8 mouse cellular contexts compared by ENCODE assay signal in the genomic region with DNA sequence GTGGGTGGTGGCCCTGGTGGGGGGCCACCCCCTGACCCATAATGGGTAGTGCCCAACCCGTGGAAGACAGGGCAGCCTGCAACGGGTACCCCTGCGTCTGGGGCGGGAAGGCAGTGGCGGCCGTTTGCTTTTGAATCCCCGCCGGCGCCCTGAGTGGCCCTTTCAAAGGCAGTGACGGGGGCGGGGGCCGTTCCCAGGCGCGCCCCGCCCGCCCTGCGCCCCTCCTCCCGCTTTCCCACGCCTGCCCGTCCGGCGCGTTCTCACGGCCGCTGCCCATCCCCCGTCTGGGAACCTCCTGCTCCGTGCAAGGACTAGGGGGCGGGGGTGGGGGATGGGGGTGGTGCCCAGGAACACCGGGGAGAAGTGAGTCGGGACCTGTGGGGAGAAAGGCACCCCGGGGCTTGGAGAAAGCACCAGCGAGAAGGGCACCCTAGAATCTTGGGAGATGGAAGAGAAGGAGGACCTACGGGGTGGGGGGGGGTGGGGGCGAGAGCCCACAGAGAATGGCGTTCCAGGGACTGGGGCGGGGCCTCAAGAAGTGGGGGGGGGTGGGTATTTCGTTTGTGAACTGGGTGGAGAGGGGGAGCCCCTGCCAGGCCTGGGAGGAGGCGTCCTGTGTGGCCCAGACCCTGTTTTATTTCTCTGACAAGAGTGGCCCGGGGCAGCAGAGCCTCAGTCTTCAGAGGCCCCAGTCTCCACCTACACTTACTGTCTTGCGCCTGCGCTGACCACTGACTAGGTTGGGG. TPM values are rescaled to one million over a fixed set of nuclear protein-coding genes. Genes with fewer than 3 reads are reported as not detected.
DNase-seq lines count a peak whose midpoint lies in the region; ATAC-seq and TF ChIP-seq lines count a peak whose summit lies in the region.

No protein-coding gene starts in this region.

- TF ChIP-seq EP300 in stomach, postnatal 0 days (optimal IDR thresholded peaks at IDR 0.05), result no peak

- peak; percentile 77 for DNase-seq in urinary bladder, postnatal 14 days (ENCODE audit: low spot score)
- DNase-seq in urinary bladder, adult 2 months (ENCODE audit: low spot score), result no peak
- DNase-seq in heart, postnatal 36 days, result peak; percentile 68 to 69
- peak; percentile 97 for DNase-seq in midbrain, embryonic 11.5 days (ENCODE audit: low spot score, missing footprints)
- DNase-seq in stomach, postnatal 0 days (ENCODE audit: low spot score), result peak; percentile 85
- DNase-seq in adipocyte (ENCODE audit: low spot score), result no peak

- H3K36me3 ChIP-seq in embryonic facial prominence, embryonic 13.5 days, result no peaks in the 10 kb centered on the region
- no peaks in the 10 kb centered on the region for H3K36me3 ChIP-seq in limb, embryonic 13.5 days
- H3K36me3 ChIP-seq in midbrain, embryonic 11.5 days (ENCODE audit: control insufficient read depth, insufficient read depth, low read length), result no peaks in the 10 kb centered on the region
- H3K36me3 ChIP-seq in stomach, postnatal 0 days (ENCODE audit: control insufficient read depth, insufficient read depth, low read length), result no peaks in the 10 kb centered on the region

- peak overlapping the region; percentile 87 for H3K4me2 ChIP-seq in embryonic facial prominence, embryonic 13.5 days
- peak overlapping the region; percentile 87 for H3K4me2 ChIP-seq in limb, embryonic 13.5 days (replicated peaks)
- H3K4me2 ChIP-seq in midbrain, embryonic 11.5 days, result peak overlapping the region; percentile 64
- H3K4me2 ChIP-seq in stomach, postnatal 0 days (replicated peaks; ENCODE audit: low read depth), result peak overlapping the region; percentile 83

- peaks cover 32% of the 10 kb centered on the region for H3K4me1 ChIP-seq in embryonic facial prominence, embryonic 13.5 days
- H3K4me1 ChIP-seq in limb, embryonic 13.5 days, result peaks cover 28% of the 10 kb centered on the region
- peaks cover 46% of the 10 kb centered on the region for H3K4me1 ChIP-seq in midbrain, embryonic 11.5 days (ENCODE audit: control insufficient read depth, insufficient read depth, low read length)
- H3K4me1 ChIP-seq in stomach, postnatal 0 days (replicated peaks; ENCODE audit: control insufficient read depth, insufficient read depth), result peaks cover 8% of the 10 kb centered on the region

- peak; percentile 64 for ATAC-seq in embryonic facial prominence, embryonic 13.5 days (ENCODE audit: insufficient number of reproducible peaks, insufficient read depth, low FRiP score, low TSS enrichment, low read depth)
- peak; percentile 55 for ATAC-seq in limb, embryonic 13.5 days (ENCODE audit: low FRiP score, low read depth)
- peak; percentile 88 for ATAC-seq in midbrain, embryonic 11.5 days (ENCODE audit: low FRiP score)
- peak; percentile 23 for ATAC-seq in stomach, postnatal 0 days (ENCODE audit: low FRiP score, low TSS enrichment)

- WGBS in embryonic facial prominence, embryonic 13.5 days, result under 1% methylated on average over 38 of the region's 41 CpGs
- under 1% methylated on average over 35 of the region's 41 CpGs for WGBS in limb, embryonic 13.5 days
- 0% methylated on average over 29 of the region's 41 CpGs for WGBS in midbrain, embryonic 11.5 days
- 3% methylated on average over 34 of the region's 41 CpGs for WGBS in stomach, postnatal 0 days

- no peak for TF ChIP-seq CTCF in stomach, postnatal 0 days (IDR thresholded peaks at IDR 0.05; ENCODE audit: low read depth)

- H3K4me3 ChIP-seq in embryonic facial prominence, embryonic 13.5 days, result peak overlapping the region; percentile 52
- peak overlapping the region; percentile 53 for H3K4me3 ChIP-seq in limb, embryonic 13.5 days
- peak overlapping the region; percentile 32 for H3K4me3 ChIP-seq in midbrain, embryonic 11.5 days (ENCODE audit: low read depth, low read length)
- peak overlapping the region; percentile 46 for H3K4me3 ChIP-seq in stomach, postnatal 0 days (ENCODE audit: low read depth, low read length)

- peak overlapping the region; percentile 62 for H3K27ac ChIP-seq in embryonic facial prominence, embryonic 13.5 days
- H3K27ac ChIP-seq in limb, embryonic 13.5 days, result peak overlapping the region; percentile 15; the same call in 1 of the 2 replicates
- peak overlapping the region; percentile 91 for H3K27ac ChIP-seq in midbrain, embryonic 11.5 days (ENCODE audit: low read depth, low read length)
- peak overlapping the region; percentile 61 for H3K27ac ChIP-seq in stomach, postnatal 0 days (replicated peaks)

- H3K27me3 ChIP-seq in embryonic facial prominence, embryonic 13.5 days, result peaks cover 9% of the 10 kb centered on the region
- no peaks in the 10 kb centered on the region for H3K27me3 ChIP-seq in limb, embryonic 13.5 days
- H3K27me3 ChIP-seq in midbrain, embryonic 11.5 days (ENCODE audit: control insufficient read depth, insufficient read depth, low read length), result no peaks in the 10 kb centered on the region
- H3K27me3 ChIP-seq in stomach, postnatal 0 days (ENCODE audit: control insufficient read depth, insufficient read depth, low read length), result no peaks in the 10 kb centered on the region

- no peaks in the 10 kb centered on the region for H3K9me3 ChIP-seq in embryonic facial prominence, embryonic 13.5 days
- no peaks in the 10 kb centered on the region for H3K9me3 ChIP-seq in limb, embryonic 13.5 days
- H3K9me3 ChIP-seq in midbrain, embryonic 11.5 days (ENCODE audit: control insufficient read depth, low read length), result no peaks in the 10 kb centered on the region
- H3K9me3 ChIP-seq in stomach, postnatal 0 days (ENCODE audit: control insufficient read depth, low read length), result no peaks in the 10 kb centered on the region

- intact Hi-C loops in heart, postnatal 36 days (cut with DNase I), result no loop called here

- H3K9ac ChIP-seq in embryonic facial prominence, embryonic 13.5 days, result peak overlapping the region; percentile 73
- peak overlapping the region; percentile 66 for H3K9ac ChIP-seq in limb, embryonic 13.5 days
- H3K9ac ChIP-seq in midbrain, embryonic 11.5 days (ENCODE audit: low read length), result peak overlapping the region; percentile 64
- H3K9ac ChIP-seq in stomach, postnatal 0 days (ENCODE audit: low read length), result peak overlapping the region; percentile 61

RNA-seq across cellular contexts. Expression of a gene that starts 12.5 kb away (rescaled TPM):
- 50.1 and 60.0 TPM in 2 replicates for polyA plus RNA-seq in urinary bladder, adult 2 months (2012; rRNA removed)
- polyA plus RNA-seq in embryonic facial prominence, embryonic 13.5 days (2015; fragmentation: Nextera tagmentation; extraction: Ambion mirVana), result 15.0 and 16.7 TPM in 2 replicates
- total RNA-seq in heart, postnatal 36 days (2021), result 10 to 100 TPM in 1 of 2 experiments, 1 to 10 TPM in 1; 9.7 to 12.0 TPM
- polyA plus RNA-seq in limb, embryonic 13.5 days (2015; fragmentation: Nextera tagmentation; extraction: Ambion mirVana), result 12.6 and 15.3 TPM in 2 replicates
- polyA plus RNA-seq in midbrain, embryonic 11.5 days (2014; fragmentation: Nextera tagmentation; extraction: Ambion mirVana), result 60.3 and 63.9 TPM in 2 replicates
- 25.3 and 25.6 TPM in 2 replicates for polyA plus RNA-seq in stomach, postnatal 0 days (2015; fragmentation: Nextera tagmentation; extraction: Ambion mirVana)

RNA-seq across cellular contexts. Expression of a gene that starts 28.6 kb away (rescaled TPM):
- 22.6 and 25.3 TPM in 2 replicates for polyA plus RNA-seq in urinary bladder, adult 2 months (2012; rRNA removed)
- polyA plus RNA-seq in embryonic facial prominence, embryonic 13.5 days (2015; fragmentation: Nextera tagmentation; extraction: Ambion mirVana), result 5.1 and 6.1 TPM in 2 replicates
- 1 to 10 TPM; 4.0 to 5.2 TPM for total RNA-seq in heart, postnatal 36 days (2021)
- polyA plus RNA-seq in limb, embryonic 13.5 days (2015; fragmentation: Nextera tagmentation; extraction: Ambion mirVana), result 4.1 and 4.8 TPM in 2 replicates
- polyA plus RNA-seq in midbrain, embryonic 11.5 days (2014; fragmentation: Nextera tagmentation; extraction: Ambion mirVana), result 1.4 and 1.5 TPM in 2 replicates
- polyA plus RNA-seq in stomach, postnatal 0 days (2015; fragmentation: Nextera tagmentation; extraction: Ambion mirVana), result 13.1 and 13.7 TPM in 2 replicates

RNA-seq across cellular contexts. Expression of a gene that starts 43.2 kb away (rescaled TPM):
- 55.4 and 60.6 TPM in 2 replicates for polyA plus RNA-seq in urinary bladder, adult 2 months (2012; rRNA removed)
- 110 and 114 TPM in 2 replicates for polyA plus RNA-seq in embryonic facial prominence, embryonic 13.5 days (2015; fragmentation: Nextera tagmentation; extraction: Ambion mirVana)
- 10 to 100 TPM; 38.7 to 39.9 TPM for total RNA-seq in heart, postnatal 36 days (2021)
- 122 and 124 TPM in 2 replicates for polyA plus RNA-seq in limb, embryonic 13.5 days (2015; fragmentation: Nextera tagmentation; extraction: Ambion mirVana)
- polyA plus RNA-seq in midbrain, embryonic 11.5 days (2014; fragmentation: Nextera tagmentation; extraction: Ambion mirVana), result 96.4 and 102 TPM in 2 replicates
- 58.6 and 59.1 TPM in 2 replicates for polyA plus RNA-seq in stomach, postnatal 0 days (2015; fragmentation: Nextera tagmentation; extraction: Ambion mirVana)

RNA-seq across cellular contexts. Expression of a gene that starts 46.3 kb away (rescaled TPM):
- not detected in 2 replicates for polyA plus RNA-seq in urinary bladder, adult 2 months (2012; rRNA removed)
- polyA plus RNA-seq in embryonic facial prominence, embryonic 13.5 days (2015; fragmentation: Nextera tagmentation; extraction: Ambion mirVana), result 0.15 TPM in 1 of 2 replicates, not detected in the other
- not detected for total RNA-seq in heart, postnatal 36 days (2021)
- polyA plus RNA-seq in limb, embryonic 13.5 days (2015; fragmentation: Nextera tagmentation; extraction: Ambion mirVana), result 0.11 TPM in 1 of 2 replicates, not detected in the other
- not detected in 2 replicates for polyA plus RNA-seq in midbrain, embryonic 11.5 days (2014; fragmentation: Nextera tagmentation; extraction: Ambion mirVana)
- polyA plus RNA-seq in stomach, postnatal 0 days (2015; fragmentation: Nextera tagmentation; extraction: Ambion mirVana), result not detected in 2 replicates

RNA-seq across cellular contexts. Expression of a gene that starts 50.5 kb away (rescaled TPM):
- polyA plus RNA-seq in urinary bladder, adult 2 months (2012; rRNA removed), result 0.08 and 0.10 TPM in 2 replicates
- polyA plus RNA-seq in embryonic facial prominence, embryonic 13.5 days (2015; fragmentation: Nextera tagmentation; extraction: Ambion mirVana), result not detected in 2 replicates
- not detected for total RNA-seq in heart, postnatal 36 days (2021)
- not detected in 2 replicates for polyA plus RNA-seq in limb, embryonic 13.5 days (2015; fragmentation: Nextera tagmentation; extraction: Ambion mirVana)
- 0.94 TPM in 1 of 2 replicates, not detected in the other for polyA plus RNA-seq in midbrain, embryonic 11.5 days (2014; fragmentation: Nextera tagmentation; extraction: Ambion mirVana)
- polyA plus RNA-seq in stomach, postnatal 0 days (2015; fragmentation: Nextera tagmentation; extraction: Ambion mirVana), result 0.92 TPM in 1 of 2 replicates, not detected in the other

Comparison
In these comparisons a context has a peak if more than half of its experiments do, and no peak if none do; other contexts are left out.
1. DNase-seq: peak in urinary bladder, postnatal 14 days (single experiment), heart, postnatal 36 days (2 of 2), midbrain, embryonic 11.5 days (single experiment) and stomach, postnatal 0 days (single experiment); none in urinary bladder, adult 2 months (single experiment) and adipocyte (single experiment).
2. ATAC-seq: peak in every context shown above with its lines; median percentile 88 in midbrain, embryonic 11.5 days; 64 in embryonic facial prominence, embryonic 13.5 days; 55 in limb, embryonic 13.5 days; 23 in stomach, postnatal 0 days.
3. H3K27ac ChIP-seq: peak in every context shown above with its lines; median percentile 91 in midbrain, embryonic 11.5 days; 62 in embryonic facial prominence, embryonic 13.5 days; 61 in stomach, postnatal 0 days; 15 in limb, embryonic 13.5 days.
4. Peak in every context shown above with its lines, with median percentiles within 50 percentile points of each other: H3K4me2 ChIP-seq, H3K4me3 ChIP-seq and H3K9ac ChIP-seq.